11 mouse cellular contexts compared by ENCODE assay signal in the genomic region with DNA sequence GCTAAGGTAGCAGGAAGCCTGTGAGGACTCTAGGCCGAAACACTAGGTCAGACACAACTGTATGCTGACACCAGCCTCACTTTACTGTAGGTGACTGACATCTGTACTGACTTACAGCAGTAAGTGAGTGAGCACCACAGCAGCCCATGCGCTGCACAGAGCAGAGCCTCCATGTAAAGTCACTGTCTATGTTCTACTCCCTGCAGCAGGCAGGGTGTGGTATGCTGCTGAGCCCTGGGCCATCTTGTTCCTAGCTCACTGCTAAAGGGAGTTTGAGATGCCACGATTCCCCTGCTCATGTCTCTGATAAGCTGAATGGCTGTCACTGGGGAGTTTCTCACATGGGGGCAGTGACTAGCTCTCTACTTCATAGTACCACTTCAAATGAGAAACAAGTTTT.
DNase-seq lines count a peak whose midpoint lies in the region; ATAC-seq and TF ChIP-seq lines count a peak whose summit lies in the region.
"Had no signal": no experiment of that assay in that cellular context is flagged by ENCODE, and none has a peak within 500 bp of the region (broad histone marks: within the 10 kb centered on the region; RNA-seq: fewer than 3 reads in every experiment).

No protein-coding gene starts in this region.

- H3K27ac ChIP-seq in lung, embryonic 14.5 days (ENCODE audit: low read depth) = peak overlapping the region; percentile 69
- H3K27ac ChIP-seq in heart, postnatal 0 days (ENCODE audit: low read depth) = peak overlapping the region; percentile 98
- peak overlapping the region; percentile 52; the same call in 1 of the 2 replicates for H3K27ac ChIP-seq in liver, postnatal 0 days (ENCODE audit: low read depth)
- H3K27ac ChIP-seq: forebrain, embryonic 13.5 days had no signal

- peaks cover 19% of the 10 kb centered on the region; the same call in 1 of the 2 replicates for H3K4me1 ChIP-seq in lung, embryonic 14.5 days (ENCODE audit: insufficient read depth)
- H3K4me1 ChIP-seq in heart, postnatal 0 days (ENCODE audit: control insufficient read depth, insufficient read depth) = peaks cover 58% of the 10 kb centered on the region
- peaks cover 42% of the 10 kb centered on the region for H3K4me1 ChIP-seq in liver, postnatal 0 days (ENCODE audit: insufficient read depth)

- no peak overlapping the region for H3K4me3 ChIP-seq in lung, embryonic 14.5 days (ENCODE audit: low read depth, low read length)
- H3K4me3 ChIP-seq in heart, postnatal 0 days (ENCODE audit: low read depth, low read length) = no peak overlapping the region
- H3K4me3 ChIP-seq in liver, postnatal 0 days (ENCODE audit: low read depth, low read length) = no peak overlapping the region
- H3K4me3 ChIP-seq: forebrain, embryonic 13.5 days had no signal

- WGBS in lung, embryonic 14.5 days = 75% methylated on average over 3 of the region's 3 CpGs
- 43% methylated on average over 3 of the region's 3 CpGs for WGBS in heart, postnatal 0 days
- WGBS in liver, postnatal 0 days (ENCODE audit: insufficient replicate concordance) = 67% methylated on average over 3 of the region's 3 CpGs

- no peak for TF ChIP-seq EP300 in heart, postnatal 0 days (IDR thresholded peaks at IDR 0.05; ENCODE audit: low read depth)
- no peak for TF ChIP-seq EP300 in liver, postnatal 0 days (IDR thresholded peaks at IDR 0.05; ENCODE audit: low read depth)

- no peak overlapping the region for H3K4me2 ChIP-seq in lung, embryonic 14.5 days
- H3K4me2 ChIP-seq in heart, postnatal 0 days (ENCODE audit: low read depth, low read length) = no peak overlapping the region
- H3K4me2 ChIP-seq in liver, postnatal 0 days (ENCODE audit: low read depth, low read length) = no peak overlapping the region
- H3K4me2 ChIP-seq: forebrain, embryonic 13.5 days had no signal

- no peaks in the 10 kb centered on the region for H3K9me3 ChIP-seq in lung, embryonic 14.5 days (ENCODE audit: low read depth, low read length)
- H3K9me3 ChIP-seq in heart, postnatal 0 days (replicated peaks; ENCODE audit: control insufficient read depth, low read length) = no peaks in the 10 kb centered on the region
- no peaks in the 10 kb centered on the region for H3K9me3 ChIP-seq in liver, postnatal 0 days (ENCODE audit: low read length)

- peak; percentile 30 for DNase-seq in adrenal gland, adult 2 months
- no peak for DNase-seq in adrenal gland, adult 8-10 months
- DNase-seq in lung, embryonic 14.5 days = no peak
- no peak for DNase-seq in lung, adult 18-20 months
- DNase-seq in heart, postnatal 0 days (ENCODE audit: low spot score) = peak; percentile 38
- DNase-seq in liver, postnatal 0 days = no peak
- no peak for DNase-seq in embryo, embryonic 9.5 days (ENCODE audit: extremely low spot score)
- DNase-seq in Muller cell, postnatal 12 days (ENCODE audit: inconsistent ontology term) = no peak
- DNase-seq: cerebellum, postnatal 36 days; thymus, postnatal 14 days had no signal

- TF ChIP-seq CTCF in lung, embryonic 14.5 days (IDR thresholded peaks at IDR 0.05; ENCODE audit: low read depth) = no peak
- no peak for TF ChIP-seq CTCF in heart, postnatal 0 days (IDR thresholded peaks at IDR 0.05; ENCODE audit: low read depth)
- no peak for TF ChIP-seq CTCF in liver, postnatal 0 days (IDR thresholded peaks at IDR 0.05; ENCODE audit: low read depth)

- H3K27me3 ChIP-seq in lung, embryonic 14.5 days (ENCODE audit: insufficient read depth, low read length) = no peaks in the 10 kb centered on the region
- H3K27me3 ChIP-seq in heart, postnatal 0 days (ENCODE audit: control insufficient read depth, insufficient read depth, low read length) = no peaks in the 10 kb centered on the region
- no peaks in the 10 kb centered on the region for H3K27me3 ChIP-seq in liver, postnatal 0 days (ENCODE audit: insufficient read depth, low read length)
- H3K27me3 ChIP-seq: forebrain, embryonic 13.5 days had no signal

- no peak overlapping the region for H3K9ac ChIP-seq in lung, embryonic 14.5 days
- peak overlapping the region; percentile 13; the same call in 1 of the 2 replicates for H3K9ac ChIP-seq in heart, postnatal 0 days (replicated peaks; ENCODE audit: low read depth, low read length)
- peak overlapping the region; percentile 19 for H3K9ac ChIP-seq in liver, postnatal 0 days (replicated peaks)
- H3K9ac ChIP-seq: forebrain, embryonic 13.5 days had no signal

- ATAC-seq in lung, embryonic 14.5 days (ENCODE audit: insufficient read depth) = no peak
- peak; percentile 34 for ATAC-seq in heart, postnatal 0 days (ENCODE audit: insufficient read depth, low read depth)
- ATAC-seq in liver, postnatal 0 days = peak; percentile 28
- ATAC-seq: forebrain, embryonic 13.5 days had no signal

- H3K36me3 ChIP-seq in lung, embryonic 14.5 days (ENCODE audit: insufficient read depth) = peaks cover 82% of the 10 kb centered on the region
- peaks cover 32% of the 10 kb centered on the region for H3K36me3 ChIP-seq in heart, postnatal 0 days (replicated peaks; ENCODE audit: control insufficient read depth, insufficient read depth, low read length)
- H3K36me3 ChIP-seq in liver, postnatal 0 days (replicated peaks; ENCODE audit: insufficient read depth, low read length) = peaks cover 5% of the 10 kb centered on the region; the same call in 1 of the 2 replicates

Comparison
In these comparisons a context has a peak if more than half of its experiments do, and no peak if none do; other contexts are left out.
1. DNase-seq: peak in adrenal gland, adult 2 months (single experiment) and heart, postnatal 0 days (single experiment); none in adrenal gland, adult 8-10 months (single experiment), lung, embryonic 14.5 days (single experiment), lung, adult 18-20 months (0 of 2), liver, postnatal 0 days (single experiment), embryo, embryonic 9.5 days (single experiment) and Muller cell, postnatal 12 days (single experiment).
2. Peak in every context shown above with its lines, with median percentiles within 50 percentile points of each other: H3K27ac ChIP-seq.